Mouse (Mus musculus): ENCODE results near the gene Pbp2. TPM values are rescaled to one million over a fixed set of nuclear protein-coding genes. Genes with fewer than 3 reads are reported as not detected.

The Pbp2 gene
- polyA plus RNA-seq, 1 experiment: not detected

GRCm38 (mm10) chr6:135326847-135327246, 16.6 kb upstream of the Pbp2 start:
- H3K4me3 ChIP-seq (replicated peaks): no peak overlapping the region
- H3K9me3 ChIP-seq: no peaks in the 10 kb centered on the region
- H3K4me1 ChIP-seq: peaks cover 43% of the 10 kb centered on the region
- TF ChIP-seq FLI1 (IDR thresholded peaks at IDR 0.05; ENCODE audit: low read length) (no peak), GATA1 (IDR thresholded peaks at IDR 0.05; ENCODE audit: borderline replicate concordance, low read length) (no peak)
- no peaks in the 10 kb centered on the region for H3K36me3 ChIP-seq (replicated peaks; ENCODE audit: low read length)
- peaks cover 39% of the 10 kb centered on the region for H3K27me3 ChIP-seq (replicated peaks)

- peaks cover 44% of the 10 kb centered on the region for H3K27me3 ChIP-seq (replicated peaks)
- TF ChIP-seq GATA1 (IDR thresholded peaks at IDR 0.05; ENCODE audit: borderline replicate concordance, low read length) (no peak), FLI1 (IDR thresholded peaks at IDR 0.05; ENCODE audit: low read length) (no peak)
Observed at GRCm38 (mm10) chr6:135324686-135325300, 14.6 kb upstream of the Pbp2 start.

GRCm38 (mm10) chr6:135324111-135324510, 13.9 kb upstream of the Pbp2 start:
- no peak for TF ChIP-seq FLI1 (IDR thresholded peaks at IDR 0.05; ENCODE audit: low read length)
- no peak for TF ChIP-seq GATA1 (IDR thresholded peaks at IDR 0.05; ENCODE audit: borderline replicate concordance, low read length)
- peak overlapping the region; percentile 79 for H3K4me3 ChIP-seq (replicated peaks)
- H3K36me3 ChIP-seq (replicated peaks; ENCODE audit: low read length): no peaks in the 10 kb centered on the region
- no peaks in the 10 kb centered on the region for H3K9me3 ChIP-seq
- peaks cover 46% of the 10 kb centered on the region for H3K27me3 ChIP-seq (replicated peaks)
- peaks cover 46% of the 10 kb centered on the region for H3K4me1 ChIP-seq

More at GRCm38 (mm10) chr6:135324686-135325300, 14.6 kb upstream of the Pbp2 start:
- Histone ChIP-seq H3K4me1 (peaks cover 46% of the 10 kb centered on the region), H3K36me3 (replicated peaks; ENCODE audit: low read length) (no peaks in the 10 kb centered on the region), H3K9me3 (no peaks in the 10 kb centered on the region), H3K4me3 (replicated peaks) (no peak overlapping the region)

DNA sequence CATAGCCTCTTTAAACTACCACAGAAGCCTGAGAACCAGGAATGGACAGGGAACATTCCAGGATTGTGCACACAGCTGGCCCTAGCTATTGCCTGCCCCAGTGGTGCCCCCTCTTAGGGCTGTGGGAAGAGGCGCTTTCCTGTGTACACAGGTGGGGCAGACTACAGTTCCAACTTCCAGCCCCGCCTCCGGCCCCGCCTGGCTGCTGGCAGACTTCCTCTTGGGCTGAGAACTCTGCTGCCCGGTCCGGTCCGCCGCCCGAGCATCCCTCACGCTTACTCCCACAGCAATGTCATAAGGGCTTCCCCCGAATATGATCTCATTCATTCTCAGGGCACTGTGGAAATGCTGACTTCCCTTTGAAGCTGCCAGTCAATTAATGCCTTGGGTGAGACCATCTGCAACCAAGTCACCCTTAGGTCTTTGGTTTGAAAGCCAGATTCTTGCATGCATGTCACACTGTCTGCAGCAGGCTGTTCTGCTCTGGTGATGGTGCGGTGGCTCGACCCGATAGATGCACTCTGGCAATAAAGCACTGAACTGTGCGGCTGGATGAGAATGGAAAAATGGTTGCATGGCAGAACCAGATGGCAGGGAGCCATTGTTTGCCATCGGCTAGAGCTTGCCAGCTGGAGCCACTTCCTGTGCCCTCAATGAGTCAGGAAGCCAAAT, 13.2 kb upstream of the Pbp2 start:
- H3K9me3 ChIP-seq: no peaks in the 10 kb centered on the region
- H3K36me3 ChIP-seq (replicated peaks; ENCODE audit: low read length): no peaks in the 10 kb centered on the region
- H3K27me3 ChIP-seq (replicated peaks): peaks cover 48% of the 10 kb centered on the region
- H3K4me1 ChIP-seq: peaks cover 46% of the 10 kb centered on the region
- TF ChIP-seq FLI1 (IDR thresholded peaks at IDR 0.05; ENCODE audit: low read length) (no peak), GATA1 (IDR thresholded peaks at IDR 0.05; ENCODE audit: borderline replicate concordance, low read length) (no peak)
- H3K4me3 ChIP-seq (replicated peaks): peak overlapping the region; percentile 85

DNA sequence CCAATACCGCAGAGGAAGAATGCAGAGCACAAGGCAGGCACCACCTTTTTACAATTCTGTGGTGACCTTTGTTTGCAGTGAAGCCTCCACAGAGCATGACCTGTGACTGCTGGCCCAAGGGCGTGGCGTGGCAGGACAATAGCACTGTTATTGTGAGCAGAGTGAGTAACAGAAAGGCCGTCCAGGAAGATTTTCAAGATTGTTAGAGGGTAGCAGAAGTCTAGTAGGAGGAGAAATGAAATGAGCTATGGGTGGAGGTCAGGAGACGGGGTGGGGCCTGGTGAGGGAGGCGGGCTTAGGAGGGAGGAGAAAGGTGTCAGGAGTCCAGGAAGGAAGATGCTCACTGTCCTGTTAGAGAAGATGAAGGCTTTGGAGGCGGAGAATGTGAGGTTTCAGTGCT, 12.5 kb upstream of the Pbp2 start:
- TF ChIP-seq GATA1 (IDR thresholded peaks at IDR 0.05; ENCODE audit: borderline replicate concordance, low read length) (no peak), FLI1 (IDR thresholded peaks at IDR 0.05; ENCODE audit: low read length) (no peak)
- Histone ChIP-seq H3K36me3 (replicated peaks; ENCODE audit: low read length) (no peaks in the 10 kb centered on the region), H3K4me1 (peaks cover 46% of the 10 kb centered on the region), H3K9me3 (no peaks in the 10 kb centered on the region), H3K4me3 (replicated peaks) (peak overlapping the region; percentile 85), H3K27me3 (replicated peaks) (peaks cover 47% of the 10 kb centered on the region)

- Histone ChIP-seq H3K27me3 (replicated peaks) (peaks cover 26% of the 10 kb centered on the region), H3K4me1 (peaks cover 29% of the 10 kb centered on the region), H3K4me3 (replicated peaks) (no peak overlapping the region), H3K36me3 (replicated peaks; ENCODE audit: low read length) (no peaks in the 10 kb centered on the region), H3K9me3 (no peaks in the 10 kb centered on the region)
- no peak for TF ChIP-seq GATA1 (IDR thresholded peaks at IDR 0.05; ENCODE audit: borderline replicate concordance, low read length)
- TF ChIP-seq FLI1 (IDR thresholded peaks at IDR 0.05; ENCODE audit: low read length): no peak
Observed at GRCm38 (mm10) chr6:135319431-135319933, 9.3 kb upstream of the Pbp2 start.

DNA sequence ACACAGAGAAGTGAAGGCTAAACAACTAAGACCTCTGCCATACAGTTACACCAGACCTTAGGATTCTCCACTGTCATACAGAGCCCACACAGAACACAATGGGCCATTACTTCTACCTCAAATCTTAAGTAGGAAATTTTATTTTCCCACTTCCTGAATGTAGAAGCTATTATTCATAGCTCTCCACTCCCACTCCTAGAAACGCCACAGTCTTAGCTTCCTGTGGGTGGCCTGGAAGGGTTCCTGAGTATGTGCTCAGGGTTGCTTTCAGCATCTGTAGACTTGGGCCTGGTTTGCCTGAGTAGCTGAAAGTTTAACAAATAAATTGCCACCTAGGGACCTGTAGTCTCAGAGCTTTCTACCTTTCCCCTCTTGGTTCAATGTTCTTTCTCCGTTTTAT, 5.9 kb upstream of the Pbp2 start:
- TF ChIP-seq FLI1 (IDR thresholded peaks at IDR 0.05; ENCODE audit: low read length) (no peak), GATA1 (IDR thresholded peaks at IDR 0.05; ENCODE audit: borderline replicate concordance, low read length) (no peak)
- Histone ChIP-seq H3K4me3 (replicated peaks) (no peak overlapping the region), H3K36me3 (replicated peaks; ENCODE audit: low read length) (no peaks in the 10 kb centered on the region), H3K9me3 (no peaks in the 10 kb centered on the region), H3K27me3 (replicated peaks) (peaks cover 21% of the 10 kb centered on the region), H3K4me1 (no peaks in the 10 kb centered on the region; the same call in 1 of the 2 replicates)

GRCm38 (mm10) chr6:135313981-135314380, 3.8 kb upstream of the Pbp2 start:
- Histone ChIP-seq H3K9me3 (peaks cover 13% of the 10 kb centered on the region), H3K27me3 (replicated peaks) (peaks cover 20% of the 10 kb centered on the region), H3K4me3 (replicated peaks) (no peak overlapping the region), H3K36me3 (replicated peaks; ENCODE audit: low read length) (no peaks in the 10 kb centered on the region), H3K4me1 (no peaks in the 10 kb centered on the region; the same call in 1 of the 2 replicates)
- TF ChIP-seq FLI1 (IDR thresholded peaks at IDR 0.05; ENCODE audit: low read length) (no peak), GATA1 (IDR thresholded peaks at IDR 0.05; ENCODE audit: borderline replicate concordance, low read length) (no peak)

GRCm38 (mm10) chr6:135312038-135312437, 1.8 kb upstream of the Pbp2 start:
- Histone ChIP-seq H3K4me3 (replicated peaks) (no peak overlapping the region), H3K27me3 (replicated peaks) (peaks cover 14% of the 10 kb centered on the region), H3K4me1 (no peaks in the 10 kb centered on the region; the same call in 1 of the 2 replicates), H3K9me3 (peaks cover 25% of the 10 kb centered on the region), H3K36me3 (replicated peaks; ENCODE audit: low read length) (no peaks in the 10 kb centered on the region)
- TF ChIP-seq GATA1 (IDR thresholded peaks at IDR 0.05; ENCODE audit: borderline replicate concordance, low read length) (no peak), FLI1 (IDR thresholded peaks at IDR 0.05; ENCODE audit: low read length) (no peak)
